Mouse (Mus musculus) MEL-GATA-1-ER (cell line): ENCODE measurements around the gene 4930402H24Rik.
A peak's percentile ranks its signal among the peaks of the same experiment; 100 is the strongest.

Source experiments
- DNase-seq: peaks from one replicate; pipeline ENCODE4 v3.0.0-alpha.2; 2012; ENCODE audit warnings: low read depth; ENCODE audit errors: extremely low read depth

Gene 4930402H24Rik

GRCm38 (mm10) chr2:130813729-130814128 lies 92.5 kb downstream of the 4930402H24Rik start:
- no peak for DNase-seq

DNA sequence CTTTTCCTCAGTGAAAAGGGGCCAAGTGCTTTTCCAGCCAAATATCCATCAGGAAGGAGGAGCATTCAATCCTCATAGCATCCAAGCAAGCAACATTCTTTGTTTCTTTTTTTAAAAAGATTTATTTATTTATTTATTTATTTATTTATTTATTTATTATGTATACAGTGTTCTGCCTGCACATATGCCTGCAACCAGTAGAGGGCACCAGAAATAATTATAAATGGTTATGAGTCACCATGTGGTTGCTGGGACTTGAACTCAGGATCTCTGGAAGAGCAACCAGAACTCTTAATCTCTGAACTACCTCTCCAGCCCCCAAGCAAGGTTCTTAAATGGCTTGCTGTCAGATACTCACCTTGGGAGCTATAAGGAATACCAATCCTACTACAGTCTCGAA lies 93.7 kb downstream of the 4930402H24Rik start:
- DNase-seq = no peak

- DNase-seq = no peak
These were observed 101.1 kb downstream of the 4930402H24Rik start for GRCm38 (mm10) chr2:130805146-130805545.

DNA sequence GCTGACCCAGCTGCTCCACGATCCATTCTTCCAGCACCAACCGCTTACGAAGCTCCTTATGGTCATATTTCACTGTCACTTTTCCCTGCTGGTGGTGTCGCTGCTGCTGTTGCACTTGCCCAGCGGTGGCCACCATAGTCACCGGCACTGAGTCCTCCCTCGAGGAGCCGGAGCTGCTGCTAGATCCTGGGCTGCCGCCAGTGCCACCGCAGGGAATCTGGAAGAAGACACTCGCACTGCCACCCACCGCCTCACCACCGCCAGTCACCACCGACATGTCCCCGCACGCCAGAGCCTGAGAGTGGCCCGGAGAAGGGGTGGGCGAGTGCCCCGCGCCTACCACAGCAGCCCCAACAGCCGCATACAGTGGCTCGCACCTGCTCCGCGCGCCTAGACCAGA lies 102.5 kb downstream of the 4930402H24Rik start:
- DNase-seq = no peak

GRCm38 (mm10) chr2:130795731-130796130 lies 110.5 kb downstream of the 4930402H24Rik start:
- DNase-seq = no peak

DNA sequence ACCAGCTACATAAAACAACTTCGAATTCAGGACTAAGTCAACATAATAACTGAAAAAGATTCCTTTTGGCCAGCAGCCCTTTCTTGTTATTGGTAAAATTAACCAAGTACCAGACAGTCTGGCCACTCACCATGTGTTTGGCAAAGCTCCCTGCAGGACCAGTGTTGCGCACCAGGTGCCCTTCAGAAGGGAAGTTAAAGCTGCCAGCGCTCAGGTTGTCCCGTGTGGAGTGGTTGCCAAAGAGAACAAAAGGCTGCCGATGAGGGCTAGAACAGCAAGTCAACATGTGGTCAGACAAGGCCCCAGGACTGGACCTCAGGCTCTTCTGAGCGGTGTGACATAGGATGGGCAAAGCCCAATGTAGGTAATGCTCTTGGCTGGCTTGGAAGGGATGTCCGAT lies 114.5 kb downstream of the 4930402H24Rik start:
- DNase-seq = no peak

DNA sequence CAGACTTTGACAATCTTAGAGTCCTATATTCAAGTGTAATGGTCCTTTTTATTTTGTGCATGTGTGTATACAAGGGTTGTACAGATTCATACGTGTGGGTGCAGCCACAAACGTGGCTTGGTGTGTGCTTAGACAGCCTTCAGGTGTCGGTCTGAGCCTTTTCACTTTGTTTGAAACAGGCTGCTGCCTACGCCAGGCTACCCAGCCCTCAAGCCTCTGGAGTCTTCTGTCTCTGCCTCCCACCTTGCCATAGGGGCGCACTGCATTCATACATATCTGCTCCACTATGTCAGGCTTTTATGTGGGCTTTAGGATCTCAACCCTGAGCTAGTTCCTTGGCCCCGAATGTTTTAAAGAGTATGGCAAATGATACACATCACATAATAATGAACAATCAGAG lies 116.6 kb downstream of the 4930402H24Rik start:
- no peak for DNase-seq

GRCm38 (mm10) chr2:130789039-130789438 lies 117.2 kb downstream of the 4930402H24Rik start:
- DNase-seq = no peak

GRCm38 (mm10) chr2:130784939-130785338 lies 121.3 kb downstream of the 4930402H24Rik start:
- DNase-seq = peak; percentile 66

- DNase-seq = no peak
These were observed 125.4 kb downstream of the 4930402H24Rik start for GRCm38 (mm10) chr2:130780615-130781303.

DNA sequence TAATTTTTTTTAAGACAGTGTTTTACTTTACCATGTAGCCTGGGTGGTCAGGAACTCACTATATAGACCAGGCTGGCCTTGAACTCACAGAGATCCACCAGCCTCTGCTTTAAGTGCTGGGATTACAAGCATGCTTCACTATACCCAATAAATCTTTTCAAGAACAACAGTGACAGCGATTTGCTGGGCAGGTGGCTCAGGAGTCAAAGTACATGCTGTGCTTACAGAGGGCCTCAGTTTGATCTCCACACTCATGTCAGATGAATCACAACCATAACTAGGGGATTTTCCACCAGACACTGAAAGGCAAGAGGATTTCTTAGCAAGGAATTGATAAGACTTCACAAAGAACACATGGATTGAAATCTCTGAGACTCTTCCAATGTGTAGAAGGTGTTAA lies 126.3 kb downstream of the 4930402H24Rik start:
- no peak for DNase-seq

DNA sequence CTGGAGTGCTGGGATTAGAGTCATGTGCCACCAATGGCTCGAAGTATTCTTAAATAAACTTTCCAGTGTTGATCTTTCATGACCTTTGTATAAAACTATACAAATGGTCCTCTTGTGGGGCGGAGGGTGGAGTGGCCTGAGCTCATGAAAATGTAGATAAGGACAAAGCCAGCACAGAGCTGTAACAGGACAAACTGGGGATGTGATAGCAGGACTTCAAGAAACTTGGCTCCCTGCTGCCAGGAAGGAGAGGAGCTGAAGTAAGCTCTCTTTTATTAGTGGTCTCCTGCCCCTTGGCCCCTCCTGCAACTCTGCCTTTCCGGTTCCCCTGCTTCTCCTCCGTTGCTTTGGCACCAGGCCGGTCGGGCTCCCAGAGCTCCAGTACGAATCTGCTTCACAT lies 129.6 kb downstream of the 4930402H24Rik start:
- no peak for DNase-seq

DNA sequence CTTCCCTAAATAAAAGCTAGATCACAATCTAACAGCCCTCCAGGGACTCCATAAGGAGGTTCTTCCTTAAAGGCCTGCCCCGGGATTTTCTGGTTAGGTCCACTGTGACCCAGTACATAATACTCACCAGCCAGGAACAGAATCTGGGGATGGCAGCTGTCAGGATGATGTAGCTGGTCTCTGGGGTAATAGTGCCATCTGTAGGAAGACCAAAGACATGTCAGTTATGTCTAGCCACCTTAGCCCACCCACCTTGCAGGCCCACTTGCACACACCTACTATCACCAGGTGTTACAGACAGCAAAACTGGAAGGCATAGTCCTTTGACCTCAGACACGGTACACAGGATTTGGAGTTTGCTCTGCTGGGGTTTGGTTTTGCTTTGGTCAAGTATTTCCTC lies 138.7 kb downstream of the 4930402H24Rik start:
- no peak for DNase-seq

DNA sequence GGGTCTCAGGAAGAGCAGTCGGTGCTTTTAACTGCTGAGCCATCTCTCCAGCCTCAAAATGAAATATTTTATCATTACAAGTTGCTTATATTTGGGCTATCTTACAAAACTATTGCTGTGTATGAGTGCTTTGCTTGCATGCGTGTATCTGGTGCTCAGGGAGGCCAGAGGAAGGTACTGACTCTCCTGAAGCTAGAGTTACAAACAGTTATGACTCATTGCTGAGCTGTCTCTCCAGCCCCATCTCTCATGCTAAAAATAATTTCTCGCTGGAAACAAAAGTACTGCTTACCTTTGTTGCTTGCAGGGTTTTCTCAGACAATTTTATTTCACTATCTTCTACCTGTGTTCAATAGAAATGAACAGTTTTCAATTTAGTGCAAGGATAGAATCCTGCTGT lies 140.8 kb downstream of the 4930402H24Rik start:
- no peak for DNase-seq

DNA sequence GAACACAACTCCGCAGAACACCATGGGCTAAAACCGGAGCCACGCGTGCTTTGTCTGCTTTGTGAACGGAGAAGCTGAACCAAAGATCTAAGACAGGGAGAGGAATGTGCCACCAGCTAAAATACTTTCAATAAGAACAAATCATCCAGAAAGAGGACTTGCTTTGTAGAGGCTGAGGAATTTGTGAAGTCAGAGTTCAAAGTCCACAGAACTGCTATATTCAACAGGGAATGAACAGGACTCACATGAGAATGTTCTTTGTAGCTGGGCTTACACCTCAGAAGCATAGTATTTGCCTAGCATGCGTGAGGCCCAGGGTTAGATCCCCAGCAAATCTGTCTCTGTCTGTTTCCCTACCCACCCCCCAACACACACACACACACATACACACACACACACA lies 145.3 kb downstream of the 4930402H24Rik start:
- DNase-seq = no peak

DNA sequence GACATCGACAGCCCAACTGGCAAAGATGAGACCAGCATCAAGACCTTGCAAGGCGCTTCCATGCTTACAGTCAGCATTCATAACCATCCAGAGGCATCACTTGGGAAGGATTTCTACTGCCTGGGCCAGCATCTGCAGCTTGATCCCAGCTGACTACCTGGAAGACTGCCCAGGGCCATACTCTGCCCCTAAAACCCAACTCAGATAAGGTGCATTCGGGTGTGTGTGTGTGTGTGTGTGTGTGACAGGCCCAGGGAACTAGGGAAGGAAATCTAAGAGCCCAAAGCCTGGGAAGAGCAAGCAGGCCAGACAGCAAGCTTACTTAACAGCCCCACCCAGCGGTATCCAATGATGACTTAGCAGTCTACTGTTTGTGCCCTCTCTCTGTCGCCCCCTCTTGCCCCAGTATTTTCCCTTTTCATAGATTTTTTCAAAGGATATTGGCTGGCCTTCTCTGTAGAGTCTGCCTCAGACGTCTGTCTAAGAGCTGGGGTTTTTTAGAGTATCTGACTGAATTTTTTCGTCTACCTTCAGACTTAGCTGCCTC lies 151.1 kb downstream of the 4930402H24Rik start:
- DNase-seq = no peak

- DNase-seq = no peak
These were observed 151.6 kb downstream of the 4930402H24Rik start for GRCm38 (mm10) chr2:130754596-130754995.

DNA sequence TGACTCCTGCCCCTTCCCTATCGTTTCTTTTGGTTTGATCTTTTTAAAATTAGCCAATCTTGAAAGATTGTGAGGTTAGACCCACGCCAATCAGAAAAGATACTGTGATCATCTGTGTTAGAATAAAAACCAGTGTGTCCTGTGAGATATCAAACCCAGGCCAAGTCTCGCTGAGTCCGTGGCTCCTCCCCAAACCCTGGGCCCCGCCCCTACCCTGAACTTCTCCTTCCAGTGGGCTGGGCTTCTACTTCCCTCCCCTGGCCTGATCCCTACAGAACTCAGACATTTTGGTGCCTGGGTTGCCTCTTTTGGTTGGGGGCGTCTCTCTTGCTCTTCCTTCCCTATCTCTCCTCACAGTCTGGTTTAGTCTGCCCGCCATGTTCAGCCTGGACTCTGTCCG lies 155.8 kb downstream of the 4930402H24Rik start:
- peak; percentile 56 for DNase-seq

GRCm38 (mm10) chr2:130749708-130750107 lies 156.5 kb downstream of the 4930402H24Rik start:
- DNase-seq = no peak

GRCm38 (mm10) chr2:130743576-130743975 lies 162.6 kb downstream of the 4930402H24Rik start:
- no peak for DNase-seq

GRCm38 (mm10) chr2:130740096-130740495 lies 166.1 kb downstream of the 4930402H24Rik start:
- DNase-seq = no peak

DNA sequence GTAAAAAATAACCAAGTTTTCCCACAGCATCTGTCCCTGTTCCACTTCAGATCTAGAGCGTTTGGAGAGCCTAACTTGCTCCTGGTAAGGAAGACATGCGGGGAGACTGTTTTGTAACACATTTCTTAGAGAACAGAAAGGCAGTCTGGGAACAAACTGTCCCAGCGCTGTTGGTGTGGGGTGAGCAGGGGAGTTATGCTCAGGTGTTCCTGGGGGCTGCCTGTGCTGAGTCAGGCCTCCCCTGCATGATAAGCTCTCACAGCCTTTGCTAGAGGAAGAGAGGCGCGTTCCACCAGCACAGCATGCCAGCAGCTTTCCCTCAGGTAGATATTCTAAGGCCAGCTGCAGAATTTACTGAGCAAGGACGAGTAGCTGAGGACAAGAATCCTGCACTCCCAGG lies 168.2 kb downstream of the 4930402H24Rik start:
- no peak for DNase-seq

- DNase-seq = no peak
These were observed 170.9 kb downstream of the 4930402H24Rik start for GRCm38 (mm10) chr2:130735281-130735680.
